In the genomic region with DNA sequence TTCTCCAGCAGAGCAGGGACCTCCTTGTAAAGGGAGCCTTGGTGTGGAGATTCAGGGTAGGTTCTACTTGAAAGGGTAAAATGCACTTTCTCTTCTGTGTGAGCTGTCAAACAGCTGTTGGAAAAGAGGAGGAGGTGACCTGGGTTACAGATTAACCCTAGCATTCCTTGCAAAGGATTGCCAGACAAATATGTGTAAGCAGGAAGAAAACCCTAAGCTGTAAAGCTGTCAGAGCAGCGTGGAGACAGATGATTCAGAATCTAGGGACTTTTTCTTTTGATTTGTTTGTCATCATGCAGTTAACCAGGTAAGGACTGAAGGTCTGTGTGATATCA, we compare ENCODE assay signal across 9 mouse cellular contexts. TPM values are rescaled to one million over a fixed set of nuclear protein-coding genes. Genes with fewer than 3 reads are reported as not detected.
DNase-seq lines count a peak whose midpoint lies in the region; ATAC-seq lines count a peak whose summit lies in the region.
"Had no signal": no experiment of that assay in that cellular context is flagged by ENCODE, and none has a peak within 500 bp of the region (broad histone marks: within the 10 kb centered on the region; RNA-seq: fewer than 3 reads in every experiment).

No protein-coding gene starts in this region.

- H3K36me3 ChIP-seq in forebrain, embryonic 12.5 days (replicated peaks): no peaks in the 10 kb centered on the region
- H3K36me3 ChIP-seq in neural tube, embryonic 12.5 days: no peaks in the 10 kb centered on the region
- H3K36me3 ChIP-seq: G1E had no signal

- no peaks in the 10 kb centered on the region for H3K9me3 ChIP-seq in forebrain, embryonic 12.5 days
- no peaks in the 10 kb centered on the region for H3K9me3 ChIP-seq in neural tube, embryonic 12.5 days

- peak overlapping the region; percentile 92 for H3K4me2 ChIP-seq in forebrain, embryonic 12.5 days
- H3K4me2 ChIP-seq in neural tube, embryonic 12.5 days (replicated peaks): peak overlapping the region; percentile 92

- ATAC-seq in forebrain, embryonic 12.5 days (ENCODE audit: low FRiP score): no peak
- ATAC-seq in neural tube, embryonic 12.5 days (ENCODE audit: low FRiP score, low read depth): no peak

- 14% methylated on average over 1 of the region's 1 CpGs for WGBS in forebrain, embryonic 12.5 days
- WGBS in neural tube, embryonic 12.5 days: 0% methylated on average over 1 of the region's 1 CpGs

- no peak overlapping the region for H3K9ac ChIP-seq in forebrain, embryonic 12.5 days
- H3K9ac ChIP-seq in neural tube, embryonic 12.5 days: no peak overlapping the region

- peaks cover 11% of the 10 kb centered on the region; the same call in 1 of the 2 replicates for H3K4me1 ChIP-seq in forebrain, embryonic 12.5 days
- H3K4me1 ChIP-seq in neural tube, embryonic 12.5 days: no peaks in the 10 kb centered on the region

- DNase-seq in kidney, adult 11 months: peak; percentile 18
- DNase-seq in kidney, postnatal 25 days: no peak
- DNase-seq in kidney, postnatal 36 days: peak; percentile 5 to 25
- DNase-seq in layer of hippocampus, adult 9-11 months: no peak
- DNase-seq in testis, postnatal 10 days (ENCODE audit: low spot score): no peak
- DNase-seq in left cerebral cortex, postnatal 10 days (ENCODE audit: extremely low spot score in 1 of 2, low spot score in 2 of 2): no peak

- intact Hi-C loops in left cerebral cortex, postnatal 10 days (cut with DNase I): no loop called here

- peak overlapping the region; percentile 54 for H3K4me3 ChIP-seq in forebrain, embryonic 12.5 days (replicated peaks)
- H3K4me3 ChIP-seq in neural tube, embryonic 12.5 days: peak overlapping the region; percentile 48

- peaks cover 18% of the 10 kb centered on the region for H3K27me3 ChIP-seq in forebrain, embryonic 12.5 days
- peaks cover 18% of the 10 kb centered on the region for H3K27me3 ChIP-seq in neural tube, embryonic 12.5 days (replicated peaks)

- no peak overlapping the region for H3K27ac ChIP-seq in forebrain, embryonic 12.5 days
- no peak overlapping the region for H3K27ac ChIP-seq in neural tube, embryonic 12.5 days

RNA-seq across cellular contexts. Expression of gene Brinp3, which starts 4.2 kb away (rescaled TPM):
- 2.1 and 3.2 TPM in 2 replicates for polyA plus RNA-seq in forebrain, embryonic 12.5 days (2016; fragmentation: Nextera tagmentation; extraction: Ambion mirVana)
- 2.8 and 4.5 TPM in 2 replicates for polyA plus RNA-seq in neural tube, embryonic 12.5 days (2016; fragmentation: Nextera tagmentation; extraction: Ambion mirVana)
- total RNA-seq in left cerebral cortex, postnatal 10 days (2021): 10 to 100 TPM; 52.0 to 61.6 TPM
- polyA plus RNA-seq: G1E had no signal

Comparison
In these comparisons a context has a peak if more than half of its experiments do, and no peak if none do; other contexts are left out.
1. DNase-seq: peak in kidney, adult 11 months (single experiment) and kidney, postnatal 36 days (2 of 2); none in kidney, postnatal 25 days (0 of 2), layer of hippocampus, adult 9-11 months (single experiment), testis, postnatal 10 days (single experiment) and left cerebral cortex, postnatal 10 days (0 of 2).